Mouse (Mus musculus) gastrocnemius, adult 18-20 months (tissue): ENCODE measurements at regions not wholly inside any gene's neighbourhood (a gene's known extent, or its start where the extent isn't known, plus 50 kb on each side); places are given as distances from the start of the nearest gene placed in this dataset.

Experiments
- DNase-seq: peaks from one replicate; pipeline ENCODE4 v3.0.0; 2021; ENCODE audit warnings: low spot score

GRCm38 (mm10) chr9:84673327-84673726, 639.2 kb upstream of the Gm11114 start:
- no peak for DNase-seq

GRCm38 (mm10) chr9:84678416-84678815, 634.2 kb upstream of the Gm11114 start:
- no peak for DNase-seq

- no peak for DNase-seq
These were observed 593.9 kb upstream of the Gm11114 start for GRCm38 (mm10) chr9:84718615-84719191.

GRCm38 (mm10) chr9:84719396-84719795, 593.2 kb upstream of the Gm11114 start:
- DNase-seq, result no peak

- no peak for DNase-seq
These were observed 592.1 kb upstream of the Gm11114 start for GRCm38 (mm10) chr9:84720454-84720853.

- DNase-seq, result peak; percentile 40
These were observed 573.3 kb upstream of the Gm11114 start for GRCm38 (mm10) chr9:84739266-84739665.

- peak; percentile 13 for DNase-seq
These were observed 572.2 kb upstream of the Gm11114 start for GRCm38 (mm10) chr9:84740336-84740735.

- DNase-seq, result no peak
These were observed 558.2 kb upstream of the Gm11114 start for GRCm38 (mm10) chr9:84754332-84754731.

GRCm38 (mm10) chr9:84754828-84755227, 557.7 kb upstream of the Gm11114 start:
- no peak for DNase-seq

- no peak for DNase-seq
These were observed 538.2 kb upstream of the Gm11114 start for GRCm38 (mm10) chr9:84774348-84774747.

- DNase-seq, result no peak
These were observed 537.4 kb upstream of the Gm11114 start for GRCm38 (mm10) chr9:84775190-84775589.

GRCm38 (mm10) chr9:84779125-84779524, 533.4 kb upstream of the Gm11114 start:
- DNase-seq, result no peak

GRCm38 (mm10) chr9:84825768-84826167, 486.8 kb upstream of the Gm11114 start:
- peak; percentile 58 for DNase-seq

- DNase-seq, result no peak
These were observed 483.6 kb upstream of the Gm11114 start for GRCm38 (mm10) chr9:84828934-84829333.

- DNase-seq, result no peak
These were observed 481.9 kb upstream of the Gm11114 start for GRCm38 (mm10) chr9:84830639-84831038.

- no peak for DNase-seq
These were observed 475.1 kb upstream of the Gm11114 start for GRCm38 (mm10) chr9:84837498-84837897.

GRCm38 (mm10) chr9:84844021-84844420, 468.6 kb upstream of the Gm11114 start:
- DNase-seq, result no peak

GRCm38 (mm10) chr9:84861600-84861999, 451.0 kb upstream of the Gm11114 start:
- no peak for DNase-seq

- DNase-seq, result peak; percentile 12
These were observed 449.1 kb upstream of the Gm11114 start for GRCm38 (mm10) chr9:84863431-84863830.

GRCm38 (mm10) chr9:84894148-84894547, 418.4 kb upstream of the Gm11114 start:
- no peak for DNase-seq

- DNase-seq, result no peak
These were observed 416.5 kb upstream of the Gm11114 start for GRCm38 (mm10) chr9:84896073-84896472.

GRCm38 (mm10) chr9:84900643-84901042, 411.9 kb upstream of the Gm11114 start:
- DNase-seq, result no peak

GRCm38 (mm10) chr9:84906244-84906643, 406.3 kb upstream of the Gm11114 start:
- no peak for DNase-seq

- no peak for DNase-seq
These were observed 399.3 kb upstream of the Gm11114 start for GRCm38 (mm10) chr9:84913321-84913720.
